Mouse (Mus musculus): ENCODE data around the gene Fxyd3. TPM values are rescaled to one million over a fixed set of nuclear protein-coding genes. Genes with fewer than 3 reads are reported as not detected.

Gene Fxyd3
- total RNA-seq, 4 experiments from 2014 or later: 0.77 to 1.3 (median 0.92) TPM

GRCm38 (mm10) chr7:31049846-31050281 is 26.6 kb downstream of the Fxyd3 start:
- DNase-seq (ENCODE audit: low spot score in 2 of 2): no peak

- no peak for DNase-seq (ENCODE audit: low spot score in 2 of 2)
Measured at GRCm38 (mm10) chr7:31049135-31049845, 27.2 kb downstream of the Fxyd3 start.

- no peak for DNase-seq (ENCODE audit: low spot score in 2 of 2)
Measured at GRCm38 (mm10) chr7:31042431-31042910, 34.0 kb downstream of the Fxyd3 start, which contains the start of gene Fxyd5. Gene Fxyd5 (minus strand): TSS chr7:31042481.

GRCm38 (mm10) chr7:31041662-31042315 is 34.7 kb downstream of the Fxyd3 start:
- peak; percentile 17 to 45 for DNase-seq (ENCODE audit: low spot score in 2 of 2)

- no peak for DNase-seq (ENCODE audit: low spot score in 2 of 2)
Measured at GRCm38 (mm10) chr7:31041023-31041407, 35.5 kb downstream of the Fxyd3 start.

GRCm38 (mm10) chr7:31040281-31041022 is 36.1 kb downstream of the Fxyd3 start:
- no peak for DNase-seq (ENCODE audit: low spot score in 2 of 2)

GRCm38 (mm10) chr7:31039011-31039410 is 37.5 kb downstream of the Fxyd3 start:
- DNase-seq (ENCODE audit: low spot score in 2 of 2): no peak

- DNase-seq (ENCODE audit: low spot score in 2 of 2): no peak
Measured at GRCm38 (mm10) chr7:31037675-31038074, 38.8 kb downstream of the Fxyd3 start.

GRCm38 (mm10) chr7:31036917-31037316 is 39.6 kb downstream of the Fxyd3 start:
- no peak for DNase-seq (ENCODE audit: low spot score in 2 of 2)

GRCm38 (mm10) chr7:31035291-31035690 is 41.2 kb downstream of the Fxyd3 start:
- DNase-seq (ENCODE audit: low spot score in 2 of 2): no peak

- no peak for DNase-seq (ENCODE audit: low spot score in 2 of 2)
Measured at GRCm38 (mm10) chr7:31034789-31035188, 41.7 kb downstream of the Fxyd3 start.

- no peak for DNase-seq (ENCODE audit: low spot score in 2 of 2)
Measured at GRCm38 (mm10) chr7:31033409-31034165, 42.9 kb downstream of the Fxyd3 start.

- no peak for DNase-seq (ENCODE audit: low spot score in 2 of 2)
Measured at GRCm38 (mm10) chr7:31031731-31032130, 44.8 kb downstream of the Fxyd3 start.

GRCm38 (mm10) chr7:31030717-31031116 is 45.8 kb downstream of the Fxyd3 start:
- DNase-seq (ENCODE audit: low spot score in 2 of 2): no peak

GRCm38 (mm10) chr7:31028609-31029008 is 47.9 kb downstream of the Fxyd3 start:
- no peak for DNase-seq (ENCODE audit: low spot score in 2 of 2)

Small RNA genes lying within 50 kb of the gene (microRNA-seq; reads per million reads assigned to microRNA genes)
- not detected for gene Mir7050

Other genes with a start within 250 kb of the Fxyd3 start
- not detected for gene Ffar3, start 220.5 kb downstream of the Fxyd3 start, total RNA-seq (2022)
- not detected for gene Ffar1, start 215.1 kb downstream of the Fxyd3 start, total RNA-seq (2022)
- gene Cd22, start 196.4 kb downstream of the Fxyd3 start, total RNA-seq (2022): not detected
- gene Mag, start 161.8 kb downstream of the Fxyd3 start, total RNA-seq (2022): under 1 TPM in 3 of 4 experiments, not detected in 1; 0.47 to 0.65 (median 0.56) TPM
- not detected for gene Hamp2, start 152.0 kb downstream of the Fxyd3 start, total RNA-seq (2022)
- under 1 TPM in 1 of 4 experiments, not detected in 3; 0.86 TPM for gene Hamp, start 132.7 kb downstream of the Fxyd3 start, total RNA-seq (2022)
- 10 to 100 TPM; 75.5 to 96.0 (median 89.5) TPM for gene Usf2, start 119.9 kb downstream of the Fxyd3 start, total RNA-seq (2022)
- gene Lsr, start 103.2 kb downstream of the Fxyd3 start, total RNA-seq (2022): under 1 TPM in 3 of 4 experiments, not detected in 1; 0.29 to 0.56 (median 0.54) TPM
- under 1 TPM in 1 of 4 experiments, not detected in 3; 0.19 TPM for gene Fam187b, start 102.9 kb downstream of the Fxyd3 start, total RNA-seq (2022)
- gene Fxyd5, start 34.2 kb downstream of the Fxyd3 start, total RNA-seq (2022): 1 to 10 TPM; 4.7 to 8.7 (median 6.1) TPM
- gene Fxyd7, start 25.2 kb downstream of the Fxyd3 start, total RNA-seq (2022): 1 to 10 TPM in 2 of 4 experiments, under 1 TPM in 1, not detected in 1; 0.99 to 1.3 (median 1.3) TPM
- gene Fxyd1, start 19.5 kb downstream of the Fxyd3 start, total RNA-seq (2022): 100 to 1,000 TPM; 556 to 826 (median 679) TPM
- 1 to 10 TPM; 1.4 to 3.5 (median 2.3) TPM for gene Lgi4, start 17.4 kb downstream of the Fxyd3 start, total RNA-seq (2022)
- gene Hpn, start 38.6 kb upstream of the Fxyd3 start, total RNA-seq (2022): 10 to 100 TPM; 15.2 to 21.0 (median 17.7) TPM
- gene Scn1b, start 50.3 kb upstream of the Fxyd3 start, total RNA-seq (2022): 1,000 to 10,000 TPM in 1 of 4 experiments, 100 to 1,000 TPM in 3; 780 to 1,106 (median 929) TPM
- 10 to 100 TPM; 30.7 to 40.2 (median 33.3) TPM for gene Gramd1a, start 79.2 kb upstream of the Fxyd3 start, total RNA-seq (2022)
- not detected for gene Scgb2b2, start 213.8 kb upstream of the Fxyd3 start, total RNA-seq (2022)
- gene Scgb1b2, start 215.1 kb upstream of the Fxyd3 start, total RNA-seq (2022): not detected